Mouse (Mus musculus): ENCODE results near the gene Spn.

- no peak for TF ChIP-seq POLR2A (IDR thresholded peaks at IDR 0.05; ENCODE audit: low read depth, low read length)
- TF ChIP-seq CTCF (IDR thresholded peaks at IDR 0.05; ENCODE audit: borderline replicate concordance, insufficient read depth, low read length) = no peak
These were observed 55.4 kb downstream of the Spn start for GRCm38 (mm10) chr7:127082271-127082670.

Data from embryonic fibroblast, embryonic 13.5 days (primary cell).